Mouse (Mus musculus): ENCODE measurements at regions not wholly inside any gene's neighbourhood (a gene's known extent, or its start where the extent isn't known, plus 50 kb on each side); places are given as distances from the start of the nearest gene placed in this dataset.

- no peak for TF ChIP-seq CTCF (IDR thresholded peaks at IDR 0.05; ENCODE audit: extremely low read depth, insufficient read length, insufficient replicate concordance, low read depth, low read length)
- no peak for TF ChIP-seq POLR2A (IDR thresholded peaks at IDR 0.05; ENCODE audit: low read depth, low read length)
These were observed 421.2 kb upstream of the Tbl1xr1 start for GRCm38 (mm10) chr3:21655301-21655700.

Measured in small intestine, adult 2 months (tissue).